Mouse (Mus musculus) heart, adult 2 months (tissue): Measurements from ENCODE around the gene Aqr.

Experiments used
- CTCF ChIP-seq: fragments of 200-600 bp; IDR thresholded peaks from 2 replicates; pipeline ENCODE4 v1.8.1; 2022; ENCODE audit warnings: antibody characterized with exemption, mild to moderate bottlenecking, moderate library complexity
- POLR2A ChIP-seq: fragments of 200-500 bp; IDR thresholded peaks from 2 replicates; pipeline ENCODE4 v1.6.1; 2011; ENCODE audit warnings: mild to moderate bottlenecking, low read depth, low read length, control low read depth; ENCODE audit not compliant: insufficient read depth

GRCm38 (mm10) chr2:114146864-114147458, 39.9 kb downstream of the Aqr start:
- no peak for TF ChIP-seq CTCF
- TF ChIP-seq POLR2A = no peak
